26 mouse cellular contexts compared by ENCODE assay signal in genomic region chr12:96030180-96030579, GRCm38 (mm10).
"Had no signal": no experiment of that assay in that cellular context is flagged by ENCODE, and none has a peak within 500 bp of the region (broad histone marks: within the 10 kb centered on the region; RNA-seq: fewer than 3 reads in every experiment).

No protein-coding gene starts in this region.

- ATAC-seq: hindbrain, embryonic 16.5 days; inflammation-experienced regulatory T-cells, adult 6 months; intestine, embryonic 15.5 days; intestine, postnatal 0 days; liver, embryonic 12.5 days had no signal

- H3K4me3 ChIP-seq: gastrocnemius, adult 2 months; heart, adult 2 months; heart, embryonic 13.5 days; heart, embryonic 15.5 days; hindbrain, embryonic 10.5 days; hindbrain, embryonic 12.5 days; intestine, embryonic 15.5 days; layer of hippocampus, adult 2 months; limb, embryonic 13.5 days; limb, embryonic 15.5 days; liver, embryonic 12.5 days had no signal

- H3K4me1 ChIP-seq: heart, embryonic 13.5 days; heart, embryonic 15.5 days; hindbrain, embryonic 10.5 days; hindbrain, embryonic 12.5 days; intestine, embryonic 15.5 days; limb, embryonic 13.5 days; limb, embryonic 15.5 days; liver, embryonic 12.5 days had no signal

- DNase-seq: gastrocnemius, adult 2 months; gastrocnemius, postnatal 10 days; gastrocnemius, postnatal 25 days; heart, adult 11 months; heart, adult 2 months; heart, postnatal 4 days; kidney, adult 18-20 months; kidney, adult 8-10 months; kidney, postnatal 10 days; kidney, postnatal 25 days; kidney, postnatal 4 days; layer of hippocampus, adult 9-11 months; layer of hippocampus, postnatal 36 days; left cerebral cortex, postnatal 4 days had no signal
